Mouse (Mus musculus) small intestine, adult 2 months (tissue): ENCODE measurements around the gene Rpl26. TPM values are rescaled to one million over a fixed set of nuclear protein-coding genes. Genes with fewer than 3 reads are reported as not detected.
"Not testable (repeated sequence)": the region's sequence is repeated elsewhere in the genome, so short reads cannot be mapped to it uniquely, and the experiment has no call there.

Experiments used
- H3K27ac ChIP-seq: fragments of 200-500 bp; 2 replicates; pipeline ENCODE4 v1.5.1; 2012; ENCODE audit warnings: low read depth, low read length, control low read depth, inconsistent platforms; ENCODE audit not compliant: insufficient read depth
- H3K27me3 ChIP-seq: fragments of 200-500 bp; 2 replicates; pipeline ENCODE4 v1.6.1; 2012; ENCODE audit warnings: mild to moderate bottlenecking, moderate library complexity, low read length, inconsistent platforms; ENCODE audit not compliant: control insufficient read depth, insufficient read depth
- H3K36me3 ChIP-seq: fragments of 200-500 bp; 2 replicates; pipeline ENCODE4 v1.6.1; 2012; ENCODE audit warnings: mild to moderate bottlenecking, low read length, control low read depth, inconsistent platforms; ENCODE audit not compliant: control insufficient read depth, insufficient read depth
- H3K4me1 ChIP-seq: fragments of 200-500 bp; 2 replicates; pipeline ENCODE4 v1.6.1; 2012; ENCODE audit warnings: low read length, inconsistent platforms, mixed read lengths; ENCODE audit not compliant: control insufficient read depth, insufficient read depth, insufficient read length
- H3K4me3 ChIP-seq: fragments of 200-500 bp; 2 replicates; pipeline ENCODE4 v1.5.1; 2012; ENCODE audit warnings: low read depth, mild to moderate bottlenecking, control low read depth, inconsistent platforms, low read length, moderate library complexity
- CTCF ChIP-seq: fragments of 200-500 bp; IDR thresholded peaks from 2 replicates; pipeline ENCODE4 v1.5.1; 2012; ENCODE audit warnings: low read depth, mild to moderate bottlenecking, control low read depth, inconsistent platforms, low read length, moderate library complexity, mixed read lengths; ENCODE audit not compliant: insufficient replicate concordance, insufficient read length; ENCODE audit errors: extremely low read depth
- POLR2A ChIP-seq: fragments of 200-500 bp; IDR thresholded peaks from 2 replicates; pipeline ENCODE4 v1.6.1; 2012; ENCODE audit warnings: low read depth, mild to moderate bottlenecking, control low read depth, inconsistent platforms, low read length, moderate library complexity
- WGBS: fragments of 180-500 bp; shearing (Covaris S2); methylation state at CpG from one replicate; pipeline ENCODE4 v1.1.7; 2018; 5-methylcytosine and 5-hydroxymethylcytosine counted together
- polyA plus RNA-seq: library from polyadenylated mRNA; depleted of rRNA; stranded (reverse); fragments of >200 nt; gene quantifications from 2 replicates; pipeline ENCODE4 v1.2.3, GENCODE M21; 2012

Rpl26 gene
- polyA plus RNA-seq, 1 experiment: 614 TPM

DNA sequence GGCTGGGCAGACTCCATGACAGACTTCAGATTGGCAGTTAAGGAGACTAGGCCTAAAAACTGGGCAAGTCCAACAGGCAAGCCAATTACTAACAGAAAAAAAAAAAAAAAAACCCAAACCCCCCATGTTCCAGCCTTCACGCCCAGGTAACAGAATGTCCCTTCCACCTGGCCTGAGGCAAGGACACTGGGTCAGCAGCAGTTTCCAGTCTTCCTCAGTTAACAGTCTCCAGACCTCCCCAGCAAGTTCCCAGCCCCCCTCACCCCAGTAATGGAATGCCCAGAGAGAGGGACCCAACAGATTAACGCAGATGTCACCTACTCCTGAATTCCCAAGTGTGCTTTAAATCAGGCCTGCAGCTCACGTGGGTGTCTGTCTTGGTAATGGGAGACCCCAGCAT is 21.8 kb downstream of the Rpl26 start:
- no peaks in the 10 kb centered on the region for H3K36me3 ChIP-seq
- H3K27me3 ChIP-seq: no peaks in the 10 kb centered on the region
- no peak overlapping the region for H3K4me3 ChIP-seq
- no peak for TF ChIP-seq CTCF
- no peak for TF ChIP-seq POLR2A
- WGBS: 86% methylated on average over 3 of the region's 3 CpGs
- H3K4me1 ChIP-seq: no peaks in the 10 kb centered on the region
- no peak overlapping the region for H3K27ac ChIP-seq

- WGBS: 86% methylated on average over 2 of the region's 2 CpGs
- Histone ChIP-seq H3K27me3 (no peaks in the 10 kb centered on the region), H3K27ac (no peak overlapping the region), H3K4me3 (no peak overlapping the region), H3K4me1 (no peaks in the 10 kb centered on the region), H3K36me3 (no peaks in the 10 kb centered on the region)
- TF ChIP-seq POLR2A: no peak
- no peak for TF ChIP-seq CTCF
Measured at GRCm38 (mm10) chr11:68924749-68925148, 23.4 kb downstream of the Rpl26 start.

DNA sequence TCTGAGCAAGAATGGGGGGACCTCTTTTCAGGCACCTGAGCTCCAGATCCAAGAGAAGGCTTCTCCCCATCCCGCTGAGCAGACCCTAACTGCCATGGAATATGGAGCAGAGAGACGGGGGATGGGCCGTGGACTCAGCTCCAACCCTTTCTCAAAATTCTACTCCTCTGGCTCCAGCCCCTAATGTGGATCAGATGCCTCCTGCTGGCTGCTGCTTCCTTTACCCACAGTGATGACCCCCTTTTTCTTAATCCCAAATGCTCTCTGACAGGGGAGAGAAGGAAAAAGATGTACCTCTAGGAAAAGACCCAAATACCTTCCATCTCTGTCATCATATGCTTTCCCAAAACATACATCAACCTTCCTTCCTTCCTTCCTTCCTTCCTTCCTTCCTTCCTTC is 25.6 kb downstream of the Rpl26 start, which contains the start of gene Odf4:
Gene Odf4, minus strand, starts transcription at position 101 of the 400 bp plus-strand sequence.
- Histone ChIP-seq H3K27ac (no peak within 1 kb of the TSS), H3K27me3 (no peaks in the 10 kb centered on the region), H3K36me3 (no peaks in the 10 kb centered on the region), H3K4me1 (no peaks in the 10 kb centered on the region), H3K4me3 (no peak within 1 kb of the TSS)
- TF ChIP-seq POLR2A: no peak
- TF ChIP-seq CTCF: no peak
- 79% methylated on average over 3 of the region's 3 CpGs for WGBS

DNA sequence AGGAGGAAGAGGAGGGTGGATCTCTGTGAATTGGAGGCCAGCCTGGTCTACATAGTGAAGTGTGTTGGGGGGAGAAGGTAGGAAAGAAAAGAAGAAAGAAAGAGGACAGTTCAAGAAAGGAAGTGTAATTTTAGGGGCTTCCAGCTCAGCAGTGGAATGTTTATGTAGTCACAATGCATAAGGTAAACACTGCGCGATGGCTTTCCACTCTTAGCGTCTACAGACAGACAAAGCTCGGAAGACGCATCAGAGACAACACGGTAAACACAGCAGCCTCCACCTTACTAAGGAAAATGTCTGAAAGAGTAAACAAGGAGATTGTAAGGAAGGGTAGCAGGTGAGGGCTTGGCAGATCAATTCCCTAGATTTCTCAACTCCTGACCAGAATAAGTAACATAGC is 28.6 kb downstream of the Rpl26 start:
- Histone ChIP-seq H3K36me3 (no peaks in the 10 kb centered on the region), H3K4me1 (no peaks in the 10 kb centered on the region), H3K27me3 (no peaks in the 10 kb centered on the region), H3K4me3 (no peak overlapping the region), H3K27ac (no peak overlapping the region)
- WGBS: 29% methylated on average over 6 of the region's 6 CpGs
- no peak for TF ChIP-seq CTCF
- TF ChIP-seq POLR2A: no peak

DNA sequence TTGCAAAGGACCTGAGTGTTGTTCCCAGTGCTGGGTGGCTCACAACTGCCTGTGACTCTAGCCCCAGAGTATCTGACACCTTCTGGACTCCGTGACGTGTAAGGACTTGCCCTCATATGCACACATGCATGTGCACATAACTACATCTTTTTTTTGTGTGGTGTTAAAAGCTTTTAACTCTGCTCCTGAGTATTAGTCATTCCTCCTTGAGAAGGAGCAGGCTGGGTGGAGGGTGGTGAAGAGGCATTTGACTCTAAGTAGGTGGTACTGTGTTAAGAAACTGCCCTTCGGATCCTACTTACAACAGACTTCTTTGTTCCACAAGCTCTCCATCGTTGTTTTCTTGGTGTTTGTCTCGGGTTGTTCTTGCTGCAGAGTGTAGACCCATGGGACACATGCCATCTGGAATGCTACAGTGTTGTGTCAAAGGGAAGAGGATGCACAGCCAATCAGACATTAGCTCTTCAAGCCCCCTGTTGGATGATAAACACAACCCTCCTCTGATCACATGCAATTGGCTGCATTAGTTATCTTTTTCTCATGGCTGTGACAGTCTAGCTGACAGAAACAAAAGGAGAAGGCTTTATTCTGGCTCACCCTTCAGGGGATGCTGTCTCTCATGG is 32.6 kb downstream of the Rpl26 start:
- no peak overlapping the region for H3K27ac ChIP-seq
- H3K4me1 ChIP-seq: no peaks in the 10 kb centered on the region
- H3K36me3 ChIP-seq: no peaks in the 10 kb centered on the region
- H3K27me3 ChIP-seq: no peaks in the 10 kb centered on the region
- WGBS: 75% methylated on average over 5 of the region's 5 CpGs
- H3K4me3 ChIP-seq: no peak overlapping the region
- TF ChIP-seq CTCF: no peak
- no peak for TF ChIP-seq POLR2A

DNA sequence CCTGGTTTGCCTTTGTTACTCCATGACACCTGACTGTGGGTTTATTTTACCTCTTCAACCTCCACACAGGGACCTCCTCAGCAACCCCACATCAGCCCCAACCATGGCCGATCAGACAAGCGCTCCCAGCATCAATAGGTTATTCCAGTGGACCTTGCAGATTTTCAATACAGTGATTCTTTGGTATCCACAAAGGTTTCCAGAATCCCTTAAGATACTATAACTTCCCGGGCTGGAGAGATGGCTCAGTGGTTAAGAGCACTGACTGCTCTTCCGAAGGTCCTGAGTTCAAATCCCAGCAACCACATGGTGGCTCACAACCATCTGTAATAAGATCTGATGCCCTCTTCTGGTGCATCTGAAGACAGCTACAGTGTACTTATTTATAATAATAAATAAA is 35.6 kb downstream of the Rpl26 start:
- 87% methylated on average over 4 of the region's 4 CpGs for whole genome bisulfite sequencing
- H3K27ac ChIP-seq, H3K27me3 ChIP-seq, H3K4me3 ChIP-seq, H3K4me1 ChIP-seq, H3K36me3 ChIP-seq: not testable (repeated sequence)

GRCm38 (mm10) chr11:68939451-68940304 is 38.3 kb downstream of the Rpl26 start:
- Histone ChIP-seq H3K27me3 (no peaks in the 10 kb centered on the region), H3K27ac (peak overlapping the region; percentile 10), H3K4me3 (peak overlapping the region; percentile 50), H3K36me3 (no peaks in the 10 kb centered on the region), H3K4me1 (no peaks in the 10 kb centered on the region)
- WGBS: under 1% methylated on average over 16 of the region's 16 CpGs
- TF ChIP-seq CTCF: no peak
- no peak; the same call in 1 of the 2 replicates for TF ChIP-seq POLR2A

- 31% methylated on average over 4 of the region's 4 CpGs for WGBS
- no peak overlapping the region for H3K4me3 ChIP-seq
- no peak for TF ChIP-seq CTCF
- TF ChIP-seq POLR2A: no peak
- no peaks in the 10 kb centered on the region for H3K36me3 ChIP-seq
- no peak overlapping the region for H3K27ac ChIP-seq
- H3K4me1 ChIP-seq: no peaks in the 10 kb centered on the region
- H3K27me3 ChIP-seq: no peaks in the 10 kb centered on the region
Measured at GRCm38 (mm10) chr11:68940516-68940915, 39.1 kb downstream of the Rpl26 start.
